Mouse (Mus musculus): ENCODE measurements around the gene Pitpna.

DNA sequence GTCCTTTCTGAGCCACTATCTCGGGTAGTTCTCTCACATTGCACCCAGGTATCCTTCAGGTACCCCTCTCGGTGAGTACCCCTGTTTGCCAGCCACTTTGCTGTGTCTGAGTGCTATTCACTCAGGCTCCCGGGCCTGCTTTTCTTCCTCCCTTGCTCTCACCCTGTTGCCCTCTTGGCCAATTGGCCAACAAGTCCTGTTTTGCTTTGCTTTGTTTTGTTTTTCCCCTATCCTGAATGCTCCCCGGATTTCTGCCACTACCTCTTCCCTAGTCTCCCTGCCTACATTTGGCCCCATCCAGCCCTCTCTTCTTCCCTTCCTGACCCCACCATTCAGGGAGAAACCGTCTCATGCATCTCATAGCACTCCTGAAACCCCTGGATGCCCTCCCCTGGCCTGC is 1.9 kb upstream of the Pitpna start:
- TF ChIP-seq POLR2A (IDR thresholded peaks at IDR 0.05; ENCODE audit: extremely low read depth, insufficient read depth, low read length) (no peak), CTCF (IDR thresholded peaks at IDR 0.05; ENCODE audit: extremely low read depth, insufficient read depth, low read length) (no peak)

Data from cortical plate, adult 2 months (tissue).